Mouse (Mus musculus) heart, postnatal 0 days (tissue): ENCODE data around the gene Phc1. TPM values are rescaled to one million over a fixed set of nuclear protein-coding genes. Genes with fewer than 3 reads are reported as not detected.

Experiments used
- ATAC-seq: fragments of 200-750 bp; cut with Nextera tagmentation; 2 replicates; pipeline ENCODE4 v1.8.0; 2017; ENCODE audit warnings: low read depth, moderate number of reproducible peaks, moderate library complexity; ENCODE audit not compliant: insufficient read depth
- DNase-seq: peaks from one replicate; pipeline ENCODE4 v3.0.0-alpha.2; 2016; ENCODE audit warnings: low spot score
- H3K27ac ChIP-seq: fragments of 300-500 bp; sonication (generic); 2 replicates; pipeline ENCODE4 v1.5.1; 2014; ENCODE audit warnings: low read depth, mild to moderate bottlenecking
- H3K27me3 ChIP-seq: fragments of 300-500 bp; sonication (generic); 2 replicates; pipeline ENCODE4 v1.6.1; 2014; ENCODE audit warnings: low read length, mixed read lengths; ENCODE audit not compliant: control insufficient read depth, insufficient read depth
- H3K36me3 ChIP-seq: fragments of 300-500 bp; sonication (generic); replicated peaks from 2 replicates; pipeline ENCODE4 v1.6.1; 2014; ENCODE audit warnings: low read length, mixed read lengths; ENCODE audit not compliant: control insufficient read depth, insufficient read depth
- H3K4me1 ChIP-seq: fragments of 300-500 bp; sonication (generic); 2 replicates; pipeline ENCODE4 v1.6.1; 2014; ENCODE audit warnings: antibody characterized with exemption; ENCODE audit not compliant: control insufficient read depth, insufficient read depth
- H3K4me2 ChIP-seq: fragments of 300-500 bp; sonication (generic); 2 replicates; pipeline ENCODE4 v1.6.1; 2014; ENCODE audit warnings: low read depth, mild to moderate bottlenecking, low read length, moderate library complexity
- H3K4me3 ChIP-seq: fragments of 300-500 bp; sonication (generic); 2 replicates; pipeline ENCODE4 v1.5.1; 2014; ENCODE audit warnings: low read depth, low read length
- H3K9ac ChIP-seq: fragments of 300-500 bp; sonication (generic); replicated peaks from 2 replicates; pipeline ENCODE4 v1.6.1; 2014; ENCODE audit warnings: low read depth, low read length, mixed read lengths
- H3K9me3 ChIP-seq: fragments of 300-500 bp; sonication (generic); replicated peaks from 2 replicates; pipeline ENCODE4 v1.6.1; 2016; ENCODE audit warnings: low read length; ENCODE audit not compliant: control insufficient read depth
- CTCF ChIP-seq: IDR thresholded peaks from 2 replicates; pipeline ENCODE4 v1.5.1; 2016; ENCODE audit warnings: antibody characterized with exemption, control low read depth, low read depth
- EP300 ChIP-seq: IDR thresholded peaks from 2 replicates; pipeline ENCODE4 v1.6.1; 2016; ENCODE audit warnings: antibody characterized with exemption, low read depth
- WGBS: fragments of 180-500 bp; shearing (Covaris S2); extraction: QIAGEN DNeasy Blood & Tissue Kit; methylation state at CpG from one replicate; pipeline ENCODE4 v1.1.7; 2014; 5-methylcytosine and 5-hydroxymethylcytosine counted together
- polyA plus RNA-seq: library from polyadenylated mRNA; unstranded; fragments of >200 nt; fragmentation: Nextera tagmentation; extraction: Ambion mirVana; gene quantifications from 2 replicates; pipeline ENCODE4 v1.2.1, GENCODE M21; 2015
- total RNA-seq: library from RNA; depleted of rRNA; stranded (reverse); fragments of >200 nt; gene quantifications from 2 replicates; pipeline ENCODE4 v1.2.3, GENCODE M21; 2014; ENCODE audit warnings: low replicate concordance

Phc1 gene
- total and polyA plus RNA-seq, 2 experiments from 2014 or later, result 4.6 to 19.6 TPM

- Histone ChIP-seq H3K4me3 (peak overlapping the region; percentile 98), H3K36me3 (peaks cover 18% of the 10 kb centered on the region), H3K27ac (peak overlapping the region; percentile 81; the same call in 1 of the 2 replicates), H3K4me2 (peak overlapping the region; percentile 98), H3K9me3 (no peaks in the 10 kb centered on the region), H3K9ac (peak overlapping the region; percentile 95), H3K4me1 (peaks cover 14% of the 10 kb centered on the region), H3K27me3 (no peaks in the 10 kb centered on the region)
- DNase-seq, result no peak
- WGBS, result 3% methylated on average over 11 of the region's 11 CpGs
- no peak for ATAC-seq
- TF ChIP-seq EP300 (no peak), CTCF (no peak)
These were observed 30.9 kb downstream of the Phc1 start for GRCm38 (mm10) chr6:122309446-122309960.

DNA sequence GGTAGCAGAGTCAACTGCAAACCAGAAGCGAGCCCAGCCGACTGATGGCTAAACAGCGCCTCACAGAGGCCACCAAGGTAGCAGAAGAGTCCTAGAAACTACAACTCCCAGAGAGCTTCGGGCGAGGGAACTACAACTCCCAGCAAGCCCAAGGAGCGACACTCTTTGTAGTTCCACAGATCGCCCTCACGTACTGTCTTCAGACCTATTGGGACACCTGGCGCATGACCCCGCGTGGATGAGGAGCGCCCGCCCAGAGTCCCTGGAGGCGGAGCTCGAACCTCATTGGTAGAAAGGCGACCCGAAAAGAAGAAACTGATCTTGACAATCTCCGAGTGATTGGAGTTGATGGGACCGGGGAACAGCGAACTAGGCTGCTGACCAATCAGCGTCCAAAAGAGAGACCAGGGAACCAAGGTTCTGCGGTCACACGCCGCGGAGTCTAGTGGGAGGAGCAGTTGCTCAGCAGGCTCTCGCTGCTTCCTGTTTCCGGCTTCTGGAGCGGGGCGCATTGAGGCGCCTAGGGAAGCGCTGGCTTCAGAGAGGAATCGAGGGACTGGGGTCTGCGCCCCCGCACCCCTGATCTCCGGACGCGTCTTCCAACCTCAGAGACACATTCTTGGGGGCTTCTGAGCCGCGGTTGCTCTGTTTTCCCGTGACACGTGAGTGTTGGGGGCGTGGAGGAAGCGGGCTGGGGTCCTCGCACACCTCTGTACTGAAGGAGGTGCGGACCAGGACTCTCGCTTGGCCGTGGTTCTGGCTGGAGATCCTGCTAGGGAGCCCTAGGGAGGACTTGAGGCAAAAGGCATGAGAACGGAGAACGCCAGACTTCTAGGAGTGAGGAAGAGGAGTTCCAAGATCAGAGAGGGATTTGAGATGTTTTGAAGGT, 31.6 kb downstream of the Phc1 start, which contains the start of gene M6pr:
Gene M6pr (plus strand): TSS at position 216 of the 889 bp plus-strand sequence.
- H3K27ac ChIP-seq, result peak within 1 kb of the TSS; percentile 81
- peak within 1 kb of the TSS; percentile 98 for H3K4me3 ChIP-seq
- H3K27me3 ChIP-seq, result no peaks in the 10 kb centered on the region
- peak; percentile 98 for ATAC-seq
- no peaks in the 10 kb centered on the region for H3K9me3 ChIP-seq
- H3K4me1 ChIP-seq, result peaks cover 14% of the 10 kb centered on the region
- H3K4me2 ChIP-seq, result peak within 1 kb of the TSS; percentile 98
- TF ChIP-seq CTCF (peak; percentile 85), EP300 (no peak; the same call in 1 of the 2 replicates)
- peaks cover 11% of the 10 kb centered on the region for H3K36me3 ChIP-seq
- peak; percentile 97 for DNase-seq
- peak within 1 kb of the TSS; percentile 95 for H3K9ac ChIP-seq
- under 1% methylated on average over 49 of the region's 49 CpGs for WGBS

- Histone ChIP-seq H3K4me2 (peak overlapping the region; percentile 98; the same call in 1 of the 2 replicates), H3K4me1 (peaks cover 14% of the 10 kb centered on the region), H3K27me3 (no peaks in the 10 kb centered on the region), H3K9me3 (no peaks in the 10 kb centered on the region), H3K36me3 (peaks cover 5% of the 10 kb centered on the region), H3K4me3 (peak overlapping the region; percentile 98; the same call in 1 of the 2 replicates), H3K27ac (no peak overlapping the region), H3K9ac (no peak overlapping the region)
- DNase-seq, result no peak
- no peak for ATAC-seq
- TF ChIP-seq CTCF (no peak), EP300 (no peak)
- 66% methylated on average over 6 of the region's 6 CpGs for WGBS
These were observed 32.2 kb downstream of the Phc1 start for GRCm38 (mm10) chr6:122308136-122308504.

DNA sequence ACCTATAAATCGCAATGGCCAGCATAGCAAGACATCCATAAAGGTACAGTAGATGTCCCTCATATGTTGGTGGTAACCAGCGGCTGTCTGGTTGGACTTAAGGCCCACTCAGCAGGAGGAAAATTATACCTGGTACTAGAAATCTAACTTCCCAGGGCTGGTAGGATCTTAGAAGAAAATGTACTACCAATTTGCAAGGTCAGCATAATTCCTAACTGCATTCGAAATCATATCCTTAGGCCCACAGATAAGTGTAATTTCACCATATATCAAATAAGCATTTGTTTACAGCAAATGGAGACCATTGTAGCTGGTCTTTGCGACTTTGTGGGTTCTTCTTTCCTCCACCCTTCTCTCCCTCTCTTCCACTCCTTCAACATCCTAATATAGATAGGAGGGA, 33.7 kb downstream of the Phc1 start:
- DNase-seq (no peak), ATAC-seq (no peak)
- H3K27me3 ChIP-seq, result no peaks in the 10 kb centered on the region
- no peaks in the 10 kb centered on the region for H3K9me3 ChIP-seq
- 77% methylated on average over 4 of the region's 4 CpGs for WGBS
- peaks cover 14% of the 10 kb centered on the region for H3K4me1 ChIP-seq
- no peak for TF ChIP-seq CTCF
- no peak for TF ChIP-seq EP300
- H3K27ac ChIP-seq, result no peak overlapping the region
- no peak overlapping the region for H3K9ac ChIP-seq
- H3K4me2 ChIP-seq, result no peak overlapping the region
- H3K4me3 ChIP-seq, result no peak overlapping the region
- H3K36me3 ChIP-seq, result no peaks in the 10 kb centered on the region

- no peak for TF ChIP-seq EP300
- TF ChIP-seq CTCF, result no peak
- DNase-seq, result no peak
- H3K9ac ChIP-seq, result no peak overlapping the region
- H3K4me3 ChIP-seq, result no peak overlapping the region
- ATAC-seq, result no peak
- H3K4me2 ChIP-seq, result no peak overlapping the region
- H3K4me1 ChIP-seq, result peaks cover 6% of the 10 kb centered on the region
- H3K36me3 ChIP-seq, result no peaks in the 10 kb centered on the region
- 76% methylated on average over 12 of the region's 12 CpGs for WGBS
- no peaks in the 10 kb centered on the region for H3K9me3 ChIP-seq
- no peaks in the 10 kb centered on the region for H3K27me3 ChIP-seq
- no peak overlapping the region for H3K27ac ChIP-seq
These were observed 35.4 kb downstream of the Phc1 start for GRCm38 (mm10) chr6:122304790-122305555.
